In genomic region chr1:40117565-40117964, GRCm38 (mm10) we compare ENCODE assay signal across 9 mouse cellular contexts. TPM values are rescaled to one million over a fixed set of nuclear protein-coding genes. Genes with fewer than 3 reads are reported as not detected.
DNase-seq lines count a peak whose midpoint lies in the region; ATAC-seq lines count a peak whose summit lies in the region.
"Had no signal": no experiment of that assay in that cellular context is flagged by ENCODE, and none has a peak within 500 bp of the region (broad histone marks: within the 10 kb centered on the region; RNA-seq: fewer than 3 reads in every experiment).

No protein-coding gene starts in this region.

- no peak overlapping the region for H3K9ac ChIP-seq in liver, embryonic 11.5 days (ENCODE audit: low read depth, low read length)
- no peak overlapping the region for H3K9ac ChIP-seq in forebrain, embryonic 12.5 days
- H3K9ac ChIP-seq in intestine, embryonic 16.5 days (ENCODE audit: low read depth, low read length) = no peak overlapping the region

- 54% methylated on average over 9 of the region's 10 CpGs for WGBS in liver, embryonic 11.5 days
- 35% methylated on average over 9 of the region's 10 CpGs for WGBS in forebrain, embryonic 12.5 days
- WGBS in intestine, embryonic 16.5 days = 40% methylated on average over 9 of the region's 10 CpGs

- peak; percentile 13 for DNase-seq in liver
- no peak for DNase-seq in liver, embryonic 11.5 days (ENCODE audit: low spot score)
- DNase-seq in lung, postnatal 4 days = peak; percentile 18 to 52
- no peak for DNase-seq in cerebellum, adult 11-12 months
- no peak for DNase-seq in layer of hippocampus, adult 11-12 months (ENCODE audit: low spot score)
- DNase-seq in spleen, adult 18-20 months = no peak

- no peaks in the 10 kb centered on the region for H3K27me3 ChIP-seq in liver, embryonic 11.5 days (replicated peaks; ENCODE audit: control insufficient read depth, insufficient read depth, low read length)
- no peaks in the 10 kb centered on the region for H3K27me3 ChIP-seq in forebrain, embryonic 12.5 days
- no peaks in the 10 kb centered on the region for H3K27me3 ChIP-seq in intestine, embryonic 16.5 days (replicated peaks; ENCODE audit: control insufficient read depth, insufficient read depth, low read length)

- H3K4me1 ChIP-seq in liver, embryonic 11.5 days (replicated peaks; ENCODE audit: control insufficient read depth, insufficient read depth, low read length) = no peaks in the 10 kb centered on the region
- peaks cover 6% of the 10 kb centered on the region; the same call in 1 of the 2 replicates for H3K4me1 ChIP-seq in forebrain, embryonic 12.5 days
- H3K4me1 ChIP-seq in intestine, embryonic 16.5 days (ENCODE audit: control insufficient read depth, insufficient read depth, low read length) = 0 out of 2 replicates have a peak, but pooled peaks cover 2% of the 10 kb centered on the region

- no peaks in the 10 kb centered on the region for H3K36me3 ChIP-seq in liver, embryonic 11.5 days (ENCODE audit: control insufficient read depth, insufficient read depth, low read length)
- H3K36me3 ChIP-seq in forebrain, embryonic 12.5 days (replicated peaks) = no peaks in the 10 kb centered on the region
- H3K36me3 ChIP-seq in intestine, embryonic 16.5 days (ENCODE audit: control insufficient read depth, insufficient read depth, low read length) = no peaks in the 10 kb centered on the region
- H3K36me3 ChIP-seq: G1E had no signal

- no peak overlapping the region for H3K4me2 ChIP-seq in liver, embryonic 11.5 days
- H3K4me2 ChIP-seq in forebrain, embryonic 12.5 days = no peak overlapping the region
- no peak overlapping the region for H3K4me2 ChIP-seq in intestine, embryonic 16.5 days (ENCODE audit: low read depth, low read length)

- ATAC-seq in liver, embryonic 11.5 days (replicated peaks; ENCODE audit: low FRiP score) = no peak
- peak; percentile 58; the same call in 1 of the 2 replicates for ATAC-seq in forebrain, embryonic 12.5 days (ENCODE audit: low FRiP score)
- peak; percentile 60 for ATAC-seq in intestine, embryonic 16.5 days

- no peak overlapping the region for H3K27ac ChIP-seq in liver, embryonic 11.5 days (ENCODE audit: low read depth, low read length)
- H3K27ac ChIP-seq in forebrain, embryonic 12.5 days = no peak overlapping the region
- H3K27ac ChIP-seq in intestine, embryonic 16.5 days (ENCODE audit: low read length) = 0 out of 2 replicates have a peak overlapping the region, but pooled peaks have one; percentile 57

- H3K4me3 ChIP-seq in liver, embryonic 11.5 days (ENCODE audit: low read depth, low read length) = no peak overlapping the region
- H3K4me3 ChIP-seq in forebrain, embryonic 12.5 days (replicated peaks) = no peak overlapping the region
- no peak overlapping the region for H3K4me3 ChIP-seq in intestine, embryonic 16.5 days (ENCODE audit: low read length)

- H3K9me3 ChIP-seq in liver, embryonic 11.5 days (ENCODE audit: control insufficient read depth, low read length) = no peaks in the 10 kb centered on the region
- H3K9me3 ChIP-seq in forebrain, embryonic 12.5 days = no peaks in the 10 kb centered on the region
- H3K9me3 ChIP-seq in intestine, embryonic 16.5 days (ENCODE audit: control insufficient read depth, low read length) = no peaks in the 10 kb centered on the region
- H3K9me3 ChIP-seq: G1E had no signal

RNA-seq across cellular contexts. Expression of gene Il1r2, which starts 43.7 kb away (rescaled TPM):
- 0.38 and 0.53 TPM in 2 replicates for polyA plus RNA-seq in liver, embryonic 11.5 days (2014; fragmentation: Nextera tagmentation; extraction: Ambion mirVana)
- 0.40 and 0.47 TPM in 2 replicates for polyA plus RNA-seq in forebrain, embryonic 12.5 days (2016; fragmentation: Nextera tagmentation; extraction: Ambion mirVana)
- polyA plus RNA-seq in intestine, embryonic 16.5 days (2015; fragmentation: Nextera tagmentation; extraction: Ambion mirVana) = 1.5 and 2.0 TPM in 2 replicates
- polyA plus RNA-seq: G1E had no signal

Comparison
In these comparisons a context has a peak if more than half of its experiments do, and no peak if none do; other contexts are left out.
1. DNase-seq: peak in liver (single experiment) and lung, postnatal 4 days (2 of 2); none in liver, embryonic 11.5 days (single experiment), cerebellum, adult 11-12 months (single experiment), layer of hippocampus, adult 11-12 months (single experiment) and spleen, adult 18-20 months (0 of 2).